Mouse (Mus musculus) inflammation-experienced regulatory T-cells, adult 6 months (primary cell): ENCODE data around the gene Pemt. TPM values are rescaled to one million over a fixed set of nuclear protein-coding genes. Genes with fewer than 3 reads are reported as not detected.
"Not testable (repeated sequence)": the region's sequence is repeated elsewhere in the genome, so short reads cannot be mapped to it uniquely, and the experiment has no call there.

Experiments
- ATAC-seq: one replicate; pipeline ENCODE4 v1.8.0; 2017
- polyA plus RNA-seq, 3 experiments: library from polyadenylated mRNA; unstranded; fragments of 100-300 nt; shearing (Covaris generic); gene quantifications; one replicate each; pipeline ENCODE4 v1.2.1; 2017

Gene Pemt
- polyA plus RNA-seq, 3 experiments from 2014 or later, result 0.74 to 2.5 (median 1.9) TPM

- no peak for ATAC-seq
These were observed 97.9 kb downstream of the Pemt start for GRCm38 (mm10) chr11:59948401-59948767.

- ATAC-seq, result peak; percentile 86
These were observed 98.4 kb downstream of the Pemt start, which contains the start of gene Med9 for GRCm38 (mm10) chr11:59947752-59948400. Gene Med9 (plus strand): TSS chr11:59948206.

DNA sequence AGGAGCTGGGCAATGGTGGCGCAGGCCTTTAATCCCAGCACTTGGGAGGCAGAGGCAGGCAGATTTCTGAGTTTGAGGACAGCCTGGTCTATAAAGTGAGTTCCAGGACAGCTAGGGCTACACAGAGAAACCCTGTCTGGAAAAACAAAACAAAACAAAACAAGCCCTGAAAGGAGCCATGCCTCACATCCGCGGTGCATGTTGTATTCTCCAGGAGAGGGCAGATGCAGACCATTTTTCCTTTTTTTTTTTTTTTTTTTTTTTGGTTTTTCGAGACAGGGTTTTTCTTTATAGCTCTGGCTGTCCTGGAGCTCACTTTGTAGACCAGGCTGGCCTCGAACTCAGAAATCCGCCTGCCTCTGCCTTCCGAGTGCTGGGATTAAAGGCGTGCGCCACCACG, 101.4 kb downstream of the Pemt start:
- ATAC-seq, result not testable (repeated sequence)

GRCm38 (mm10) chr11:59941391-59941790, 104.9 kb downstream of the Pemt start:
- ATAC-seq, result no peak

- ATAC-seq, result no peak
These were observed 105.6 kb downstream of the Pemt start for GRCm38 (mm10) chr11:59940645-59941044.

- no peak for ATAC-seq
These were observed 106.5 kb downstream of the Pemt start for GRCm38 (mm10) chr11:59939821-59940220.

- no peak for ATAC-seq
These were observed 108.7 kb downstream of the Pemt start for GRCm38 (mm10) chr11:59937615-59938014.

DNA sequence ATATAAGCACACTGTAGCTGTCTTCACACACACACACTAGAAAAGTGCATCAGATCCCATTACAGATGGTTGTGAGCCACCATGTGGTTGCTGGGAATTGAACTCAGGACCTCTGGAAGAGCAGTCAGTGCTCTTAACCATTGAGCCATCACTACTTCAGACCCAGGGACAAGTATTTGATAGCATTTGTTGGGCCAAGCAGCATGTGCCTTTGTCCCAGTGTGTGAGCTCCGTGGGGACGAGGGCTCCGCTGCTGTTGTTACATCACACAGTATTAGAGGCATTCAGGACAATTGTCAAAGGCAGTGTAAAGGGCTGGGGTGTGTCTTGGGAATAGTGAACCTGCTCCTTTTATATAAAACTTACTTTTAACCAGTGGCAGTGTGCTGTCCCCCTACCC, 109.3 kb downstream of the Pemt start:
- ATAC-seq, result no peak

- ATAC-seq, result no peak
These were observed 112.3 kb downstream of the Pemt start for GRCm38 (mm10) chr11:59933943-59934342.

DNA sequence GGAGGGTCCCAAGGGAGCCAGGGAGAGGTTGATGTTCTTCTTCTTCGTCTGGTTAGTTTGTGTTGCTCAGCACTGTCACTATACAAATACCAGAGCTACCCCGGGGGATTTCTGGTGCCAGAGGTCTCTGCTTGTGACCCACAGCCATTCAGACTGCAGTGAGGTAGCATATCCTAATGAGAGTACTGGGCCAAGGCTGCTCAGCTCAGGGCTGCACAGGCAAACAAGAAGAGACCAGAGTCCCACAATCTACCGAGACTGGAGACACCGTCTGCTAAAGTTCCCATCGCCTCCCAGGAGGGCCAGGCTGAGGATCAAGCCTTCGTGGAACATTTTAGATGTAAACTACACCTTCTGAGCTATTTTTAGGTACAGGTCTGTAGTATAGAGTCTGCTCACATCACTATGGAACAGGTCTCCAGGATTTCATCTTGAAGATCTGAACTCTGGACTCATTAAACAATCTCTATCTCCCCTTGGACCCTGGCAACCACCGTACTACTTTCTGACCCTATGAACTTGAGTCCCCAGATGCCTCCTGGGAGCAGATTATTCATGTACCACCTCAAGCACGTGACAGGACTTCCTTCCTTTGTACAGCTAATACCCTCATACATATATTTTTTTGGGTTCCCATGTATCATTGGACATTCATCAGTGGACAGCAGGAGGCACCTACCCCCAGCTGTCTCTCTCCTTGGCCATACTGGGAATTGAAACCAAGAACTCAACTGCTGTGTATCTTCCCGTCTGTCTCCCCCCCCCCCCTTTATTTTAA, 113.5 kb downstream of the Pemt start:
- no peak for ATAC-seq

DNA sequence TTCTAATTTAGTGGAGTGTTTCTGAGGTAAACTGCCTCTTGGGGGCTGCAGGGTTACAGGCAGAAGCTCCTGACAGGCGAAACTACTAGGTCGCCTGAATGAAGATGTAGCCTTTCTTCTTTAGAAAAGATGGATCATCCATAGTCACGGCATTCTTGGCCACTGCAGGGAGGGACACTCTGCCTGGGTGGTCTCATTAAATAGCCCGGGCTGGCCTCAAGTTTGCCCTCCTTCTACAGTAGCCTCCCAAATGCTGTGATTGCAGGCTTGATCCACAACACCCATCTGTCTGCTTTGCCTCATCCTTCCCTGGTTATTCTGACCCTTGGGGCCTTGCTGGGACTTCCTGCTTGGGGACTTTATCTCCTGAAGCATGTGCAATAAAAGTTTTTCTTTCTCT, 116.3 kb downstream of the Pemt start:
- ATAC-seq, result no peak

- ATAC-seq, result no peak
These were observed 125.0 kb downstream of the Pemt start for GRCm38 (mm10) chr11:59921265-59921664.

Other genes starting within 250 kb of the Pemt start
- 10 to 100 TPM; 19.6 to 30.6 (median 23.2) TPM for gene Flcn, start 236.5 kb downstream of the Pemt start, polyA plus RNA-seq
- gene Nt5m, start 207.0 kb downstream of the Pemt start, polyA plus RNA-seq, result 1 to 10 TPM; 6.3 to 8.8 (median 7.6) TPM
- gene Cops3, start 206.7 kb downstream of the Pemt start, polyA plus RNA-seq, result 10 to 100 TPM; 75.3 to 89.0 (median 88.4) TPM
- 1 to 10 TPM; 4.0 to 8.1 (median 6.0) TPM for gene Med9, start 98.3 kb downstream of the Pemt start, polyA plus RNA-seq
- gene Rasd1, start 81.5 kb downstream of the Pemt start, polyA plus RNA-seq, result under 1 TPM in 1 of 3 experiments, not detected in 2; 0.88 TPM
- gene Rai1, start 58.5 kb upstream of the Pemt start, polyA plus RNA-seq, result 10 to 100 TPM in 2 of 3 experiments, 1 to 10 TPM in 1; 5.6 to 12.2 (median 12.1) TPM
- 10 to 100 TPM; 21.7 to 26.7 (median 24.3) TPM for gene Srebf1, start 176.1 kb upstream of the Pemt start, polyA plus RNA-seq